Mouse (Mus musculus) neural tube, embryonic 12.5 days (tissue): ENCODE data around the gene Art1. TPM values are rescaled to one million over a fixed set of nuclear protein-coding genes. Genes with fewer than 3 reads are reported as not detected.
A peak's percentile ranks its signal among the peaks of the same experiment; 100 is the strongest.

ENCODE experiments used
- ATAC-seq: fragments of 200-750 bp; cut with Nextera tagmentation; 2 replicates; pipeline ENCODE4 v1.8.0; 2017; ENCODE audit warnings: low read depth, mild to moderate bottlenecking, moderate TSS enrichment, moderate library complexity; ENCODE audit not compliant: low FRiP score
- H3K27ac ChIP-seq: fragments of 300-500 bp; sonication (generic); 2 replicates; pipeline ENCODE4 v1.5.1; 2016
- H3K27me3 ChIP-seq: fragments of 300-500 bp; sonication (generic); replicated peaks from 2 replicates; pipeline ENCODE4 v1.6.1; 2016; ENCODE audit warnings: mild to moderate bottlenecking
- H3K36me3 ChIP-seq: fragments of 300-500 bp; sonication (generic); 2 replicates; pipeline ENCODE4 v1.6.1; 2016; ENCODE audit warnings: mild to moderate bottlenecking
- H3K4me1 ChIP-seq: fragments of 300-500 bp; sonication (generic); 2 replicates; pipeline ENCODE4 v1.6.1; 2016
- H3K4me2 ChIP-seq: fragments of 300-500 bp; sonication (generic); replicated peaks from 2 replicates; pipeline ENCODE4 v1.6.1; 2016; ENCODE audit warnings: mild to moderate bottlenecking
- H3K4me3 ChIP-seq: fragments of 300-500 bp; sonication (generic); 2 replicates; pipeline ENCODE4 v1.5.1; 2016
- H3K9ac ChIP-seq: fragments of 300-500 bp; sonication (generic); 2 replicates; pipeline ENCODE4 v1.6.1; 2016; ENCODE audit warnings: mild to moderate bottlenecking
- H3K9me3 ChIP-seq: fragments of 300-500 bp; sonication (generic); 2 replicates; pipeline ENCODE4 v1.6.1; 2016; ENCODE audit warnings: mild to moderate bottlenecking
- WGBS: fragments of 180-500 bp; shearing (Covaris S2); methylation state at CpG from one replicate; pipeline ENCODE4 v1.1.7; 2016; 5-methylcytosine and 5-hydroxymethylcytosine counted together
- polyA plus RNA-seq: library from polyadenylated mRNA; unstranded; fragments of >200 nt; fragmentation: Nextera tagmentation; extraction: Ambion mirVana; gene quantifications from 2 replicates; pipeline ENCODE4 v1.2.1, GENCODE M21; 2016

Gene Art1
- polyA plus RNA-seq = 3.3 and 4.6 TPM in 2 replicates

GRCm38 (mm10) chr7:102101487-102101886 is at the start of gene Art1:
TSS of gene Art1 (plus strand) at chr7:102101743.
- no peak for ATAC-seq
- Histone ChIP-seq H3K36me3 (no peaks in the 10 kb centered on the region), H3K27ac (no peak within 1 kb of the TSS), H3K4me1 (peaks cover 19% of the 10 kb centered on the region), H3K4me3 (no peak within 1 kb of the TSS), H3K9me3 (no peaks in the 10 kb centered on the region), H3K4me2 (peak within 1 kb of the TSS; percentile 58), H3K27me3 (no peaks in the 10 kb centered on the region), H3K9ac (no peak within 1 kb of the TSS)
- 33% methylated on average over 5 of the region's 5 CpGs for WGBS

DNA sequence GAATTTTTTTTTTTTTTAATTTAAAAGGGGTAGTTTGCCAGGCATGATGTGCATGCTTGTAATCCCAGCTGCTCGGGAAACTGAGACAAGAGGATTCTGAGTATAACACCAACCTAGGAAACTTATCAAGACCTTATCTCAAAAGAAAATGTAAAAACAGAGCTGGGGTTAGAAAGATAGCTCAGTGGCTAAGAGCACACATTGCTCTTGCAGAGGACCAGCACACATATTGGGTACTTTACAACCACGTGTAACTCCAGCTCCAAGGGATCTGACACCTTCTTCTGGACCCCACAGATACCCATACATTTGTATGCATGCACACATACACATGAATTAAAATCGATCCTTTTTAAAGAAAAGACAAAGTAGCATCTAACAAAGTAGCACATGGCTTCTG is 40.2 kb upstream of the Art1 start:
- 90% methylated on average over 3 of the region's 3 CpGs for WGBS
- Histone ChIP-seq H3K27ac (no peak overlapping the region), H3K4me1 (peaks cover 16% of the 10 kb centered on the region), H3K4me3 (no peak overlapping the region), H3K27me3 (no peaks in the 10 kb centered on the region), H3K36me3 (peaks cover 17% of the 10 kb centered on the region), H3K4me2 (no peak overlapping the region), H3K9ac (no peak overlapping the region), H3K9me3 (no peaks in the 10 kb centered on the region)
- no peak for ATAC-seq

DNA sequence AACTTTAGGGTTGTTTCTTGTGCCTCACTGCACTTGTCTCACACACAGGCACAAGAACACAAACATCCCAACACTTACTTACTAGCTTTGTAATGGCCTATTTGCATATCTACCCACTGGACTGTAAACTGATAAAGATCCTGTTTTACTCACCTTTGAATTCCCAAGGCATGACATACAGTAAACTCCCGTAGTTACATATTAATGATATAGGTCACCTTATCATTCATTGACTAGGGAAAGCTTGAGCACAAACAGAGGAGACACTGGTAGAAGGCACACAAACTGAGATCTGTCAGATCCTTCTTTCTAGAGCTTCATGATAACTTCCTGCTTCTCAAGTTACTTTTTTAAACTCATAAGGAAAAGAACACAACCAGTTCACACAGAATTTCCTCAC is 39.3 kb upstream of the Art1 start:
- WGBS = 92% methylated on average over 1 of the region's 1 CpGs
- Histone ChIP-seq H3K27me3 (no peaks in the 10 kb centered on the region), H3K27ac (no peak overlapping the region), H3K4me1 (peaks cover 19% of the 10 kb centered on the region), H3K4me3 (no peak overlapping the region), H3K9me3 (no peaks in the 10 kb centered on the region), H3K4me2 (no peak overlapping the region), H3K9ac (no peak overlapping the region), H3K36me3 (peaks cover 11% of the 10 kb centered on the region)
- ATAC-seq = no peak

- WGBS = 94% methylated on average over 9 of the region's 9 CpGs
- no peak for ATAC-seq
- Histone ChIP-seq H3K36me3 (peaks cover 8% of the 10 kb centered on the region), H3K4me3 (peak overlapping the region; percentile 65), H3K27me3 (no peaks in the 10 kb centered on the region), H3K9ac (no peak overlapping the region), H3K27ac (no peak overlapping the region), H3K4me1 (peaks cover 19% of the 10 kb centered on the region), H3K4me2 (peak overlapping the region; percentile 65), H3K9me3 (no peaks in the 10 kb centered on the region)
Observed at GRCm38 (mm10) chr7:102063891-102064290, 37.7 kb upstream of the Art1 start.

- Histone ChIP-seq H3K36me3 (peaks cover under 1% of the 10 kb centered on the region), H3K27me3 (no peaks in the 10 kb centered on the region), H3K4me2 (peak overlapping the region; percentile 65), H3K27ac (peak overlapping the region; percentile 47), H3K4me1 (peaks cover 19% of the 10 kb centered on the region), H3K4me3 (peak overlapping the region; percentile 65), H3K9ac (peak overlapping the region; percentile 64), H3K9me3 (no peaks in the 10 kb centered on the region)
- peak; percentile 67 for ATAC-seq
- WGBS = under 1% methylated on average over 9 of the region's 9 CpGs
Observed at GRCm38 (mm10) chr7:102064655-102065045, 36.9 kb upstream of the Art1 start.

GRCm38 (mm10) chr7:102065046-102065891 is 36.3 kb upstream of the Art1 start, which contains the start of the genes Rnf121, Xndc1 and Xntrpc:
TSS of gene Rnf121 (minus strand) at chr7:102065469.
TSS of gene Xndc1 (plus strand) at chr7:102065511.
TSS of gene Xntrpc (plus strand) at chr7:102065713.
- Histone ChIP-seq H3K27ac (peak within 1 kb of the TSS; percentile 47), H3K4me1 (peaks cover 19% of the 10 kb centered on the region), H3K4me3 (peak within 1 kb of the TSS; percentile 65), H3K4me2 (peak within 1 kb of the TSS; percentile 65), H3K9ac (peak within 1 kb of the TSS; percentile 64), H3K36me3 (no peaks in the 10 kb centered on the region), H3K9me3 (no peaks in the 10 kb centered on the region), H3K27me3 (no peaks in the 10 kb centered on the region)
- peak; percentile 100 for ATAC-seq
- under 1% methylated on average over 56 of the region's 56 CpGs for WGBS

DNA sequence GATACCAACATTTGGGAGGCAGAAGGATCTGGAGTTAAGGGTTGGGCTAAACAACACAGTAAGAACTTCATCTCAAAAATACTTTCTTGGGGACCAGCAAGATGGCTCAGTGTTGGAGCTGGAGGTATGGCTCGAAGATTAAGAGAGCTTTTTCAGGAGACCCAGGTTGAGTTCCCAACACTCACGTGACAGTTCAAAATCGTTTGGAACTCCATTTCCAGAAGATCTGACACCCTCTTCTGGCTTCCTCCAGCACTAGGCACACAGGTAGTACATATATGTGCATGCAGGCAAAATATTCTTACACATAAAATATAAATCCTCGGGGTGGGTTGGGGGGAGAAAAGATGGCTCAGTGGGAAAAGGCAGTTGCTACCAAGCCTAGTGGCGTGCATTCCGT is 35.2 kb upstream of the Art1 start:
- 86% methylated on average over 6 of the region's 6 CpGs for WGBS
- peaks cover 19% of the 10 kb centered on the region for H3K4me1 ChIP-seq
- H3K27me3 ChIP-seq = no peaks in the 10 kb centered on the region
- no peak for ATAC-seq
- peak overlapping the region; percentile 64; the same call in 1 of the 2 replicates for H3K9ac ChIP-seq
- H3K36me3 ChIP-seq = peaks cover 3% of the 10 kb centered on the region; the same call in 1 of the 2 replicates
- H3K4me2 ChIP-seq = peak overlapping the region; percentile 65
- no peak overlapping the region for H3K27ac ChIP-seq
- H3K9me3 ChIP-seq = no peaks in the 10 kb centered on the region
- H3K4me3 ChIP-seq = peak overlapping the region; percentile 65

- no peaks in the 10 kb centered on the region for H3K4me1 ChIP-seq
- H3K9me3 ChIP-seq = no peaks in the 10 kb centered on the region
- H3K9ac ChIP-seq = no peak overlapping the region
- no peak for ATAC-seq
- no peak overlapping the region for H3K27ac ChIP-seq
- no peak overlapping the region for H3K4me3 ChIP-seq
- H3K27me3 ChIP-seq = no peaks in the 10 kb centered on the region
- H3K36me3 ChIP-seq = peaks cover 81% of the 10 kb centered on the region
- 83% methylated on average over 7 of the region's 7 CpGs for WGBS
- no peak overlapping the region for H3K4me2 ChIP-seq
Observed at GRCm38 (mm10) chr7:102076714-102077296, 24.7 kb upstream of the Art1 start.

DNA sequence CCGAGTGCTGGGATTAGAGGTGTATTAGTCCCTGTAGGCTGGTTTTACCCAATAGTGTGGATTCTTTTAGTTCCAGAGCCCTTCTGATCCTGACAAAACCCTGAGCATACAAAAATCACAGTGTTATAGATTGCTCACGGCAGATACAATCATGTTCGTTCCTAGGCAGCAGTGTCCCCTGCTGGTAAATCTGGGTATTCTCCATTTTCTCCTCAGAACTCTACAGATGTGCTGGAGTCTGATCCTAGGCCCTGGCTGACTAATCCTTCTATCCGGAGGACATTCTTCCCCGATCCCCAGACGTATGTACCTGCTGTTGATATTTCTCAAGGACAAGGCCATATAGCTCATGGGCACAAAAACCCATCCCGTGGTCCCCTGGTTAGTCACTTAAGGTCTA is 23.0 kb upstream of the Art1 start:
- H3K9ac ChIP-seq = no peak overlapping the region
- no peak overlapping the region for H3K27ac ChIP-seq
- H3K4me2 ChIP-seq = no peak overlapping the region
- no peaks in the 10 kb centered on the region for H3K27me3 ChIP-seq
- ATAC-seq = no peak
- 83% methylated on average over 7 of the region's 7 CpGs for WGBS
- no peaks in the 10 kb centered on the region for H3K4me1 ChIP-seq
- H3K36me3 ChIP-seq = peaks cover 83% of the 10 kb centered on the region
- no peak overlapping the region for H3K4me3 ChIP-seq
- no peaks in the 10 kb centered on the region for H3K9me3 ChIP-seq

GRCm38 (mm10) chr7:102080311-102080710 is 21.2 kb upstream of the Art1 start:
- 96% methylated on average over 8 of the region's 8 CpGs for WGBS
- Histone ChIP-seq H3K4me2 (no peak overlapping the region), H3K36me3 (peaks cover 85% of the 10 kb centered on the region), H3K9ac (no peak overlapping the region), H3K27me3 (no peaks in the 10 kb centered on the region), H3K4me3 (no peak overlapping the region), H3K4me1 (no peaks in the 10 kb centered on the region), H3K9me3 (no peaks in the 10 kb centered on the region), H3K27ac (no peak overlapping the region)
- ATAC-seq = no peak

DNA sequence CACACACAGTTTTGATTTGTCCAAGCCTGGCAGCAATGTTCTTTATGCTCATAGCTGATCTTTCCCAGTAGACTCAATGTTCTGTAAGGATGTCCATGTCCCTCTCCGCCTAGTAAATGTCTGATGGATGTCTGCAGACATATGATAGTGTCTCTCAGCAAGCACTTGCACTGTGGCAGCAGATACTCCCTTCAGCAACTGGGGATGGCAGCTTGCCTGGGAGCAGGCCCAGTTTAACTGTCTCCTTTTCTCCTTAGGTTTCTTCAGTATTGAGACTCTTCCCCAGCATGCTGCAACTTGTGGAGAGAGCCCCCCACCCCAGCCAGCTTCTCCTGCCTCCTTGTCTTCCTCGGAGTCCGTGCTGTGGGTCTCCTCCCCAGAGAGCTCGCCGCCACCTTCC is 19.8 kb upstream of the Art1 start:
- ATAC-seq = no peak
- Histone ChIP-seq H3K27me3 (no peaks in the 10 kb centered on the region), H3K9ac (no peak overlapping the region), H3K36me3 (peaks cover 73% of the 10 kb centered on the region), H3K27ac (no peak overlapping the region), H3K9me3 (no peaks in the 10 kb centered on the region), H3K4me3 (no peak overlapping the region), H3K4me1 (no peaks in the 10 kb centered on the region), H3K4me2 (no peak overlapping the region)
- whole genome bisulfite sequencing = 95% methylated on average over 5 of the region's 5 CpGs

DNA sequence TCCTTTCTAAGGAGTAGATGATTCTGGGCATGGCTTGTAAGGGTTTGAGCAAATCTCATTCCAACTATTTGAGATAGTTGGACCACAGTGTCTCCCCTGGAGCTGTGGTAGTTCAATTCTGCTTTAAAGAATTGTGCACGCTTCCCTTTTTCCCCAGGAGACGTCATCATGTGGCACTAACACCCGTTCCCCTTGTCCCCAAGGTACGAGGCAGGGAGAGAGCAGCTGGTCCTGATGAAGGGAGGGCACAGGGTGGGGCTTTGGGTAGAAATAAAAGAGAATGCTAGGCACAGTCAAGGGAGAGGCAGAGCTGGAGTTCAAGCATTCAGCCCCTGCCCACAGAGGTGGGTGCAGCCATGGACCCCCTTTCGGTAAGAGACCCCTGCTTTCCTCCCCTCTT is 18.7 kb upstream of the Art1 start, which contains the start of gene Trpc2:
TSS of gene Trpc2 (plus strand) at position 301 of the 400 bp plus-strand sequence.
- peaks cover 63% of the 10 kb centered on the region for H3K36me3 ChIP-seq
- WGBS = 83% methylated on average over 5 of the region's 5 CpGs
- ATAC-seq = no peak
- H3K9ac ChIP-seq = no peak within 1 kb of the TSS
- H3K4me3 ChIP-seq = no peak within 1 kb of the TSS
- H3K27ac ChIP-seq = no peak within 1 kb of the TSS
- no peaks in the 10 kb centered on the region for H3K9me3 ChIP-seq
- H3K4me2 ChIP-seq = no peak within 1 kb of the TSS
- H3K4me1 ChIP-seq = no peaks in the 10 kb centered on the region
- H3K27me3 ChIP-seq = no peaks in the 10 kb centered on the region
